Mouse (Mus musculus): ENCODE data around the gene Las1l.

Gene Las1l

DNA sequence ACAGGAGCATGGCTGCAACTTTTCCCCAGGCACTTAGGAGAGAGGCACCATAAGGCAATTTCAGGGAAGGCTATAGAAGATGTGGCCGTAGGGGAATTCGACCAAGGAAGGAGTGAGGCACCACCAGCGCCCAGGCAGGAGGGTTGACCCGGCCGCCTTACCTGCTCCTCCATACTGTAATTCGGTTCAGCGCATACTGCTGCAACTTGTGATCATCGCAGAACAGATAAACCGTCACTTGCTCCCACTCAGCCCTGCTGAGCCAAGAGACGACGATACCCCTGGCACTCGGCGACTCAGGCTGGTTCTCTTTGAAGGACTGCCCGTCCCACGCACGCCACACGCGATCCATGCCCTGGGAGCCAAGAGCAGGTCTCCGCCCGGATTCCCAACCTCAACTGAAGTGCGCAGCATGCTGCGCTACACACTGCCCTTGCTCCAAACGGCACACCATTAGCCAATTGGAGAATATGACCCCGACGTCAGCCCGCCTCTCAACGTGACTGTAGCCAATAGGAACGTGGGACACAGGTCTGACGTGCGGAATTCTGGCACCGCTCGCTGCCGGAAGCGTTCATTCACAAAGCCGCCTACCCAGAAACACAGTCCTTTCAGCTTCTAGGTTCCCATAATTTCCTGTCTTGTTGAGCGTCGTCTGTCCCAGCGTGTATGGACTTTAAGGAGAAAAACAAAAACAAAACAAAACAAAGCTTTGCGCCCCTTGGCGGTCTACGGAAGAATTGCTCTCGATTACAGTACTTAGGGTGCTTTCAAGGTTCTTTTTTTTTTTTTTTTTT is at the start of gene Las1l:
Gene Las1l, minus strand, starts transcription at position 466 of the 797 bp plus-strand sequence.
- 4% methylated on average over 42 of the region's 42 CpGs for WGBS

DNA sequence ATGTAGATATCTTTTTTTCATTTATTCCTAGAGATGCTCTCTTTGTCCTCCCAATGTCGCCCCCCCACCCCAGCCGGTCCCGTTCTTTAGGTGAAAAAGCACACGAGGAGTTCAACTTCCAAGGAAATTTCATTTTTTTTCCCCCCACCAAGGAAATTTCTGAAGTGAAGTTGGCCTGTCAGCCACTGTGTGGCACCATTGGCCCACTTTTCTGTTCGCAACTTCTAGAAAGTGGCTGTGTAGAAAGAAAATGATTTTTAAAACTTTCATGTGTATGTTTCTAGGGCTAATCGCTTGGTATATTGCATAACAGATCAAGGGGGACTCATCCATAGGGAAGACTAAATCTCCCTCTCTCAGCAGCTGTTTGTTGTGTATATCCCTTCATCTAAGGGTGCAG is 49.6 kb upstream of the Las1l start:
- 47% methylated on average over 6 of the region's 6 CpGs for WGBS

DNA sequence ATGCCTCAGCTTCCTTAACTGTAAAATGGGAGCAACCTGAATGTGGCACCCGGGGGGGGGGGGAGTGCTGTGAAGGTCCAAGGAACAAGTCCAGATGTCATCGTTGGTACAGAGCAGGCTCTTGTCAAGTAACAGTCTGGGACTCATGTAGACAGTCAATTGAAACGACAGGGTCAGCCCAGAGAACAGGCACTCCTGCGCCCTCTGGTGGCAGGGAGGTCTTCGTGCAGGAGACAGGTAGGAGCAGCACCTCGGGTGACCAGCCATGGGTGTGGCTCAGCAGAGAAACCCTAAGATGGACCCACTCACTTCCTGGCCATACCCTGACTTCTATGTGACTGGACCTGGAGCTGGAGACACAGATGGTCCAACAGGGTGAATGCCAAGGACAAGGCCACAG is 42.8 kb upstream of the Las1l start:
- 81% methylated on average over 6 of the region's 6 CpGs for WGBS

DNA sequence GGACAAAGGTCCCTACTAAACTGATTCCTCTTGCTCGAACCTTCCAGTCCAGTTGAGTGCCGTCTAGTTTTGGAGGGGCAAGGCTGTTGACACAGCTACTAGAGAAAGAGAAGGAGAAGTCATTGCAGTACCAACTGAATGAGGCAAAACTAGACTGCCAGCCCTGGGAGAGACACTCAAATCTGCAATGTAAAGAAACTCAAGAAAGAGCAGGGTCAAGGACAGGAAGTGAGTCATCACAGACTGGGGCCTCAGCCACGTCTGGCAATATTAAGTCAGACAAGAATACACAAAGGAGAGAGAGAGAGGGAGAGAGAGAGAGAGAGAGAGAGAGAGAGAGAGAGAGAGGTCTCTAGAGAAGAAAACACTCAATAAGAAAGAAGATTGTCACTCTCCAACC is 36.4 kb upstream of the Las1l start:
- 76% methylated on average over 3 of the region's 3 CpGs for WGBS

DNA sequence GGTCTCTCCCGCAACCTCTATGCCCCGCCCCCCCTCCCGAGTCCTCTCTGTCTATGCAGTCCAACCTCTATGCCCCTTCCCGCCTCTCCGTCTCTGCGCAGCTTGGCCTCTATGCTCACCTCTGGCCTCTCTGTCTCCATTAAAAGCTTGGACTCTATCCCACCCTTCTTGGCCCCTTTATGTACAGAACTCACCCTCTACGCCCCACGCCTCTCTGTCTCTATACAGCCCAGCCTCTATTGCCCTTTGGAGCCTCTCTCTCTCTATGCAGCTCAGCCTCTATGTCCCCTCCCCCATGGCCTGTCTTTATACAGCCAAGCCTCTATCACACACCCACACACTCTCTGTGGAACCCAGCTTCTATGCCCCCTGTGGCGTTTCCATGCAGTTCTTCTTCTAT is 13.2 kb upstream of the Las1l start:
- WGBS, result 83% methylated on average over 6 of the region's 9 CpGs

DNA sequence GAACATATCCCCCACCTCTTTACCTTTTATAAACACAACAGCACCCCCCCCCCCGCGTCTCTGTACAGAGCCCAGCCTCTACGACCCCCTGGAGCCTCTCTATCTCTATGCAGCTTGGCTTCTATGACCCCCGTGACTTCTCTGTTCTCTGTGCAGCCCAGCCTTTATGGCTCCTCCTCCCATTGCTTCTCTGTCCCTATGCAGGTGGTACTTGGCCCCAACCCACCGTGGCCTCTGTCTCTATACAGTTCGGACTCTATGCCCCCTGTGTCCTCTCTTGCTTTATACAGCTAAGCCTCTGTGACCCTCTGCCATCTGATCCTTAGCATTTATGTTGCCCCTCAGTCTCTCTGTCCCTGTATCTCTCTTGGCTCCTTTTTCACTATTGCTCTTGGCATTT is 12.4 kb upstream of the Las1l start:
- 49% methylated on average over 6 of the region's 6 CpGs for WGBS

DNA sequence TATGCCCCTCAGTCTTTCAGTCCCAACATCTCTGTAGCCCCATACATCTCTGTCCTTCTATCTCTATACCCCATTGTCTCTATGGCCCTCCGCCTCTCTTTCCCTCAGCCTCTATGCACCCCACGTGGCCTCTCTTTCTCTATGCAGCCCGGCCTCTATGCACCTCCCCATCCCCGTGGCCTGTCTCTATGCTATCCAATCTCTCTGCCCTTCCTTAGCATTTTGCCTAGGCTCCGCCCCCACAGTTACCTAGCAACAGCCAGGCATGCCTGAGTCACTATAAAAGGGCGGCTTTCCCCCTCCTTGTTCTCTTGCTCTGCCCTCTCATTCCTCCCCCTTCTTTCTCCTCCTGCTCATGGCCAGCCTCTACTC is 11.8 kb upstream of the Las1l start:
- 8% methylated on average over 6 of the region's 6 CpGs for WGBS

DNA sequence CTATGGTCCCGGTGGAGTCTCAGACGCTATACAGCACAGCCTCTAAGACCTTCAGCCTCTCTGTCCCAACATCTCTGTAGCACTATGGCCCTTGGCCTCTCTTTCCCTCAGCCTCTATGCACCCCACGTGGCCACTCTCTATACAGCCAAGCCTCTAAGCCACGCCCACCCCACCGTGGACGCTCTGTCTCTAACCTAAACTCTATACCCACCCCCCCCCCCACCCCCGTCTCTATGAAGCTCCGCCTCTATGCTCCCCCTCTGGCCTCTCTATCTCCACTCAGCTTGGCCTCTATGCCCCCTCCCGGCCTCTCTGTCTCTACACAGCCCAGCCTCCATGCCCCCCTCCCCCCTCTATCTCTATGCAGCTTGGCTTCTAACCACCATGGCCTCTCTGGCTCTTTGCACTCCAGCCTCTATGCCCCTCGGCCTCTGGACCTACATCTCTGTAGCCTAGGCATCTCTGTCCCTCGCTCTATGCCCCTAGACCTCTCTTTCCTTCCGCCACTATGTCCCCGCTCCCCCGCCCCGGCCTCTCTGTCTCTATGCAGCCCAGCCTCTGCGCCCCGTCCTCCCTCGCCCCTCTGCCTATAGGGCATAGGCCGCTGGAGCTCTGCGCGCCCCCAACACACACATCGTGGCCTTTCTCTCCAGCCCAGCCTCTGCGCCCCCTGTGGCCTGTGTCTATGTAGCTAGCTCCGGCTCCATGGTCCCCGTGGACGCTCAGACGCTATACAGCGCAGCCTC is 11.3 kb upstream of the Las1l start:
- WGBS, result 5% methylated on average over 27 of the region's 28 CpGs

DNA sequence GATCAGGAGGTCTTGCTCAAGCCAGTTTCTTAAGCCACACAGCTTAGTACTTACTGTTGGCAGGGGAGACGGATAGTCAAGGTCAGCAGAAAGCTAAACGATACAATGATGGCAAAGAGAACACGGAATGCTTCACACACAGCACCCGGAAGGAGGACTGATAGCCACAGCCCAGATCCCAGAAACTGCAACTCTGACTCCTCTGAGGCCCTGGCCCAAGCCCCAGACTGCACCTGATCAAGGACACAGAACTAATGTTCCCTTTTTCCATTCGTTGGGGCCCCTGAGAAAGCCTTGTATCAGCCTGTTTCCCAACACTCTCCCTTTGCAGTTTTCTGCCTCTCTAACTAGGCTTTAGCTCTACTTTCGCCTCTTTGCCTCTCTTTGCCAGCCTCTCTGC is 8.3 kb upstream of the Las1l start:
- WGBS, result 85% methylated on average over 6 of the region's 6 CpGs

DNA sequence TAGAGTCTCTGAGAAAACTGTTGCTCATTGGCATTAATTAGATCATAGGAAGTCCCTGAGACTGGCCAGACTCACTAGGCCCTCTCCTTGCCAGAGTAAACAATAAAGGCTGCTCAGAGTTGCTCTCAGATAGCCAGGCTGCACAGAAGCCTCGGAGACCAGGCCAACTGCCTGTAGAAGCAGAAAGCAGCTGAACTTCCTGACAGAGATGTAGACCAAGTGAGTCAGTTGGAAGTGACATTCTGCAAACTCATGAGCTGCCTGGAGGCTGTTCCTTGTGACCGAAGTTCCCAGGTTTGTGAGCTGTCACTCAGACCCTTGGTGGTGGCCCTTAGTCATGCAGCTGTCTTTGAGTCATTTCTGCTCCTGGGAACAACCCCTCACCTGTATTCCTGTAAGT is 6.6 kb upstream of the Las1l start:
- 75% methylated on average over 2 of the region's 2 CpGs for WGBS

DNA sequence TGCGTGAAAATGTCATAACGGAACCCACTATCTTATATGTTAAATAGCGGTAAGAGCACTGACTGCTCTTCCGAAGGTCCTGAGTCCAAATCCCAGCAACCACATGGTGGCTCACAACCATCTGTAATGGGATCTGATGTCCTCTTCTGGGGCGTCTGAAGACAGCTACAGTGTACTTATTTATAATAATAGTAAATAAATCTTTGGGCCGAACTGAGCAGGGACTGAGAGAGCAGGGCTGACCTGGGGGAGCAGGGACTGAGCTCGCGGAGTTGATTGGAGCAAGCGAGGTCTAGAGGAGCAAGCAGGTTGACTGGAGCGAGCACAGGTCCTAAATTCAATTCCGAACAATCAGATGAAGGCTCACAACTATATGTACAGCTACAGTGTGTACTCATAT is 699 bp upstream of the Las1l start:
- 25% methylated on average over 11 of the region's 11 CpGs for WGBS

DNA sequence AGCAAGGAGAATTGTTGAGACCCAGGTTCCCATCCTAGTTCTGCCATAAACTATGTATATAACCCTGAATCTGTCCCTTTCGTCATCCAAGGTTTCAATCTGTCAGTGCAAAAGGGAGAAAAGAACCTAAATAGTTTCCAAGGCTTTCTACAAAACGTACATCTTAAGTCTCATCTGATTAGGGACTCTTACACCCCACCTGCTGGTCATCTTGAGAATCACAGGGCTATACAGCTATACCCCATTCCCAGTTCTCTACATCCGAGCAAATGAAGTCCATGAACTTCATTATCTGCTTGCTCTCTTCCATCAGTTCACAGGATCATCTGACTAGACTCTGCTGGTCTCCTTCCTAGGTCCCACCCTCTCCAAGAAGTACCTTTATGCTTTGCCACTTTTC is 6.0 kb downstream of the Las1l start:
- WGBS, result 14% methylated on average over 3 of the region's 3 CpGs

DNA sequence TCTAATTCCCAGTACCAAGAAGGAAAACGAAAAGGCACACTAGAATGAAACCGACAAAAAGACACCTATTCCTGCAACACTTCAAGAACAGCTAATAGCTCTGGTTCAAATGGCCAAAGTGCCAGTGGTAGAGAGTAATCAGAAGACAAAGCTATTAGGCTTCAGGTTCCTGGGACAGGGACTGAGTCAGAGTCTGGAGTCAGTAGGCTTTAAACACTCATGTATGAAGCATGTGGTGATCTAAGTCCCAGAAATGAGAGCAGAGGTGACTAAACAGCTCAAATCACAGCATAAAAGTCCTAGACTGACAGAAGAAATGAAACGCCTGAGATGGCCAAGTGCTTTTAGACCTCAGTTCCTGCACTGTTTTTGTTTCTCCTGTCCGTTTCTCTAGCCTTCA is 8.6 kb downstream of the Las1l start:
- WGBS, result 90% methylated on average over 4 of the region's 4 CpGs

DNA sequence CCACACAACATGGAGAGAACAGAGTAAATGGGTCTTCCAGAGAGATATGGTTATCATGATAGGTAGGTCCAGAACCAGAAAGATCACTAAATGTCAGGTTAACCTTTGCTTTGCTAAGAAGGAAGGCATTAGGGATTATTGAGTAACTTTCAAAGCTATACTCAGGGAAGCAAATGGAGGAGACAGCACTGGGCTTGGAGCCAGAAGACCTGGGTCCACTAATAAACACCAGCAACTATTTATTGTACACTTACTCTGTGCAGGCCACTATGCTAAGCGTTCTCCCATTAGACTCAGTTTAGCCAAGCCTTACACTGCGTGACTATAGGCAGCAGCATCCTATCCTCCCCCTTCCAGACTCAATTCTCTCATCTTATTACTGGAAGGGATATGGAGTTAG is 11.3 kb downstream of the Las1l start:
- 57% methylated on average over 2 of the region's 2 CpGs for WGBS

DNA sequence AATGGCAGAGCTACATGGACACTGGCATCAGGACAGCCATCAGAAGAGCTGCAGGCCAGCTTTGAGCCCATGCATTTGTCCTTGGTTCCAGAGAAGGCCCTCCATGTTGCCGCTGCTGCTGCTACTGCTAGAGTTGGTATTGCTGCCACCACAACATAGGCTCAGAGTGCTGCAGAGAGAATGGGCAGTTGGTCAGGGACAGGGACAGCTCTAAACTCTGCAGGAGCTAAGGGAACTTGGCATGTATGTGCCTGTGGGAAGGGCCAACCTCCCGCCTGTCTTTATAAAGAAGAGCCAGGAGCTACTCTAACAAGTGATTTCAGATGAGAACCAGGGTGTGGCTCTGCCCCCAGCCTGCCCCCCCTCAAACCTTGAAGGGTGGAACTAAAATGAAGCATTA is 21.3 kb downstream of the Las1l start:
- 100% methylated on average over 2 of the region's 2 CpGs for WGBS

DNA sequence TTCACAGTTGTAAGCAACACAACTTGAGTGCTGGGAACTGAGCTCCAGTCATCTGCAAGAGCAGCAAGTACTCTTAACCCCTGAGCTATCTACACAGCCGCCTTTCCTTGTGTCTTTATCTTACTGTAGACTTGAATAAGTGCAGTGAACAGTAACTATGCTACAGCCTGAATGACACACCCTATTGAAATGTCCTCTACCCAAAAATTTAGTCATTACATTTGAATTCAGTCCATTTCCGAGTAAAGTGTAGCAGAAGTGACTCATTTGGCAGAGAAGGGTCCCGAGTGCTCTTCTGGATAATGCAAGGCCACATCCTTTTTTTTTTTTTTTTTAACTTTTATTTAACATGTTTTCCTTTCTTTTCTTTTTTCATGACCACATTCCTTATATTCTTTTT is 54.0 kb downstream of the Las1l start:
- WGBS, result 81% methylated on average over 3 of the region's 3 CpGs
